Mouse (Mus musculus) retina, postnatal 1 day (tissue): ENCODE data around the gene Gm11639.
A peak's percentile ranks its signal among the peaks of the same experiment; 100 is the strongest.

ENCODE experiments used
- DNase-seq: peaks from one replicate; pipeline ENCODE4 v3.0.0-alpha.2; 2012

Gm11639 gene

GRCm38 (mm10) chr11:104744995-104745568 is 59.6 kb downstream of the Gm11639 start:
- no peak for DNase-seq

- DNase-seq, result peak; percentile 29
These were observed 80.3 kb downstream of the Gm11639 start for GRCm38 (mm10) chr11:104765762-104766161.

GRCm38 (mm10) chr11:104767068-104767467 is 81.6 kb downstream of the Gm11639 start:
- DNase-seq, result peak; percentile 15

- peak; percentile 42 for DNase-seq
These were observed 82.6 kb downstream of the Gm11639 start for GRCm38 (mm10) chr11:104768072-104768471.

- no peak for DNase-seq
These were observed 93.3 kb downstream of the Gm11639 start for GRCm38 (mm10) chr11:104778796-104779195.

GRCm38 (mm10) chr11:104944723-104945122 is 259.2 kb downstream of the Gm11639 start:
- no peak for DNase-seq

GRCm38 (mm10) chr11:104952349-104952748 is 266.8 kb downstream of the Gm11639 start:
- DNase-seq, result no peak

GRCm38 (mm10) chr11:104967862-104968261 is 282.4 kb downstream of the Gm11639 start:
- no peak for DNase-seq

- no peak for DNase-seq
These were observed 282.9 kb downstream of the Gm11639 start for GRCm38 (mm10) chr11:104968388-104968787.

- no peak for DNase-seq
These were observed 285.8 kb downstream of the Gm11639 start for GRCm38 (mm10) chr11:104971322-104971721.

- no peak for DNase-seq
These were observed 287.0 kb downstream of the Gm11639 start for GRCm38 (mm10) chr11:104972480-104972879.

- no peak for DNase-seq
These were observed 292.5 kb downstream of the Gm11639 start for GRCm38 (mm10) chr11:104977976-104978375.

- no peak for DNase-seq
These were observed 296.0 kb downstream of the Gm11639 start for GRCm38 (mm10) chr11:104981342-104982055.

- DNase-seq, result no peak
These were observed 323.7 kb downstream of the Gm11639 start for GRCm38 (mm10) chr11:105009232-105009631.

GRCm38 (mm10) chr11:105021071-105021470 is 335.6 kb downstream of the Gm11639 start:
- DNase-seq, result peak; percentile 34

GRCm38 (mm10) chr11:105028744-105029348 is 343.3 kb downstream of the Gm11639 start:
- DNase-seq, result no peak

GRCm38 (mm10) chr11:105029525-105029924 is 344.0 kb downstream of the Gm11639 start:
- DNase-seq, result no peak

- DNase-seq, result no peak
These were observed 344.7 kb downstream of the Gm11639 start for GRCm38 (mm10) chr11:105030229-105030628.

GRCm38 (mm10) chr11:105031103-105031502 is 345.6 kb downstream of the Gm11639 start:
- no peak for DNase-seq

- DNase-seq, result no peak
These were observed 349.6 kb downstream of the Gm11639 start for GRCm38 (mm10) chr11:105035081-105035480.

- no peak for DNase-seq
These were observed 377.8 kb downstream of the Gm11639 start, which contains the start of gene Efcab3 for GRCm38 (mm10) chr11:105063292-105063691. TSS of gene Efcab3 (plus strand) at chr11:105063592.

- peak; percentile 7 for DNase-seq
These were observed 426.9 kb downstream of the Gm11639 start for GRCm38 (mm10) chr11:105112448-105112847.

- no peak for DNase-seq
These were observed 432.3 kb downstream of the Gm11639 start for GRCm38 (mm10) chr11:105117814-105118213.

- peak; percentile 38 for DNase-seq
These were observed 435.1 kb downstream of the Gm11639 start for GRCm38 (mm10) chr11:105120551-105121061.
